Mouse (Mus musculus): Measurements from ENCODE around the gene Mettl9. TPM values are rescaled to one million over a fixed set of nuclear protein-coding genes. Genes with fewer than 3 reads are reported as not detected.
A peak's percentile ranks its signal among the peaks of the same experiment; 100 is the strongest.

Gene Mettl9
- total RNA-seq, 4 experiments from 2014 or later, result 104 to 126 (median 113) TPM

DNA sequence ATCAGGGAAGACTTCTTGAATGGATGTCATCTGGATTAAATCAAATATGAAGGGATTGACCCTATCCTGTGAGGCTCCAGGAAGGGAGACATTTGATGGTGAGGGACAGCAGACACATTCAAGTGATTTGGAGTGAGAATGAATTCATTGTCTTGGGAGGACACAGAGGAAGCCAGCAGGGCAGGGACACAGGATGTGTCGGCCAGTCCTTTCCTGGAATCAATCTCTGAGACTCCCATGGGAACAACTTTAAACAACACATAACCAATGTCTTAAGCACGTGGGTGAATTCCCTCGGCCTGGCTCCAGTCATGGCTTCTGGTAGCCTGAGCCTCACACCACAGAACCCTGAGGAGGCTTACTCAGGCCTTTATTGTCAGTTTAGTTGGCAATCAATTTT, 73.6 kb downstream of the Mettl9 start:
- DNase-seq, result no peak

GRCm38 (mm10) chr7:121111321-121111720, 77.1 kb downstream of the Mettl9 start:
- DNase-seq, result no peak

- no peak for DNase-seq
Measured at GRCm38 (mm10) chr7:121111762-121112161, 77.5 kb downstream of the Mettl9 start.

GRCm38 (mm10) chr7:121120143-121120818, 86.0 kb downstream of the Mettl9 start:
- peak; percentile 56 for DNase-seq

Other genes with a start within 250 kb of the Mettl9 start
- gene Gm5737, start 222.1 kb upstream of the Mettl9 start, total RNA-seq (2022), result not detected
- gene Eef2k, start 191.6 kb upstream of the Mettl9 start, total RNA-seq (2022), result 10 to 100 TPM; 27.2 to 51.2 (median 40.8) TPM
- gene Polr3e, start 116.7 kb upstream of the Mettl9 start, total RNA-seq (2022), result 10 to 100 TPM; 23.6 to 34.6 (median 27.7) TPM
- gene Cdr2, start 52.1 kb upstream of the Mettl9 start, total RNA-seq (2022), result 10 to 100 TPM in 1 of 4 experiments, 1 to 10 TPM in 3; 4.9 to 13.0 (median 7.0) TPM
- gene Mfsd13b, start 51.9 kb upstream of the Mettl9 start, total RNA-seq (2022), result under 1 TPM in 2 of 4 experiments, not detected in 2; 0.15 to 0.49 TPM
- 1 to 10 TPM; 2.0 to 4.3 (median 3.8) TPM for gene Igsf6, start 40.1 kb downstream of the Mettl9 start, total RNA-seq (2022)
- gene Otoa, start 47.2 kb downstream of the Mettl9 start, total RNA-seq (2022), result 1 to 10 TPM in 2 of 4 experiments, under 1 TPM in 2; 0.58 to 1.3 (median 1.0) TPM